Mouse (Mus musculus): ENCODE data around the gene Ndufa3.
"Not testable (repeated sequence)": the region's sequence is repeated elsewhere in the genome, so short reads cannot be mapped to it uniquely, and the experiment has no call there.

Ndufa3 gene

GRCm38 (mm10) chr7:3617242-3617995 lies at the start of gene Ndufa3:
Gene Ndufa3, plus strand, starts transcription at chr7:3617373.
- peak; percentile 75 for DNase-seq (ENCODE audit: low spot score)

GRCm38 (mm10) chr7:3569725-3570124 lies 47.4 kb upstream of the Ndufa3 start:
- no peak for DNase-seq (ENCODE audit: low spot score)

- not testable (repeated sequence) for DNase-seq (ENCODE audit: low spot score)
These were observed 46.6 kb upstream of the Ndufa3 start for GRCm38 (mm10) chr7:3570580-3570979.

GRCm38 (mm10) chr7:3571847-3572246 lies 45.3 kb upstream of the Ndufa3 start:
- no peak for DNase-seq (ENCODE audit: low spot score)

GRCm38 (mm10) chr7:3574216-3574615 lies 43.0 kb upstream of the Ndufa3 start:
- DNase-seq (ENCODE audit: low spot score): no peak

GRCm38 (mm10) chr7:3576354-3577124 lies 40.6 kb upstream of the Ndufa3 start:
- no peak for DNase-seq (ENCODE audit: low spot score)

GRCm38 (mm10) chr7:3578196-3578595 lies 39.0 kb upstream of the Ndufa3 start:
- no peak for DNase-seq (ENCODE audit: low spot score)

- no peak for DNase-seq (ENCODE audit: low spot score)
These were observed 38.1 kb upstream of the Ndufa3 start for GRCm38 (mm10) chr7:3578952-3579546.

- DNase-seq (ENCODE audit: low spot score): no peak
These were observed 37.1 kb upstream of the Ndufa3 start for GRCm38 (mm10) chr7:3580029-3580428.

GRCm38 (mm10) chr7:3585763-3586162 lies 31.4 kb upstream of the Ndufa3 start:
- DNase-seq (ENCODE audit: low spot score): no peak

GRCm38 (mm10) chr7:3586255-3586654 lies 30.9 kb upstream of the Ndufa3 start:
- no peak for DNase-seq (ENCODE audit: low spot score)

- no peak for DNase-seq (ENCODE audit: low spot score)
These were observed 29.9 kb upstream of the Ndufa3 start for GRCm38 (mm10) chr7:3587292-3587691.

GRCm38 (mm10) chr7:3590550-3590949 lies 26.6 kb upstream of the Ndufa3 start:
- DNase-seq (ENCODE audit: low spot score): no peak

- DNase-seq (ENCODE audit: low spot score): no peak
These were observed 25.6 kb upstream of the Ndufa3 start for GRCm38 (mm10) chr7:3591534-3591933.

GRCm38 (mm10) chr7:3593855-3594254 lies 23.3 kb upstream of the Ndufa3 start:
- no peak for DNase-seq (ENCODE audit: low spot score)

- DNase-seq (ENCODE audit: low spot score): no peak
These were observed 22.5 kb upstream of the Ndufa3 start for GRCm38 (mm10) chr7:3594686-3595085.

GRCm38 (mm10) chr7:3595146-3595545 lies 22.0 kb upstream of the Ndufa3 start:
- peak; percentile 17 for DNase-seq (ENCODE audit: low spot score)

GRCm38 (mm10) chr7:3597755-3598154 lies 19.4 kb upstream of the Ndufa3 start:
- not testable (repeated sequence) for DNase-seq (ENCODE audit: low spot score)

- peak; percentile 23 for DNase-seq (ENCODE audit: low spot score)
These were observed 16.1 kb upstream of the Ndufa3 start for GRCm38 (mm10) chr7:3601119-3601518.

GRCm38 (mm10) chr7:3606798-3607197 lies 10.4 kb upstream of the Ndufa3 start:
- no peak for DNase-seq (ENCODE audit: low spot score)

- DNase-seq (ENCODE audit: low spot score): no peak
These were observed 9.8 kb upstream of the Ndufa3 start for GRCm38 (mm10) chr7:3607391-3607790.

- no peak for DNase-seq (ENCODE audit: low spot score)
These were observed 8.5 kb upstream of the Ndufa3 start for GRCm38 (mm10) chr7:3608668-3609067.

- DNase-seq (ENCODE audit: low spot score): no peak
These were observed 8.1 kb upstream of the Ndufa3 start for GRCm38 (mm10) chr7:3609082-3609481.

All from spleen, adult 12 weeks (tissue).